Mouse (Mus musculus): Measurements from ENCODE around the gene Lrrk1.

Gene Lrrk1

GRCm38 (mm10) chr7:66384891-66385290 lies 3.3 kb downstream of the Lrrk1 start:
- no peak for DNase-seq (ENCODE audit: low read depth in 1 of 2, low spot score in 2 of 2)

GRCm38 (mm10) chr7:66384213-66384612 lies 3.9 kb downstream of the Lrrk1 start:
- no peak for DNase-seq (ENCODE audit: low read depth in 1 of 2, low spot score in 2 of 2)

- no peak for DNase-seq (ENCODE audit: low read depth in 1 of 2, low spot score in 2 of 2)
Measured at GRCm38 (mm10) chr7:66376560-66376959, 11.6 kb downstream of the Lrrk1 start.

- DNase-seq (ENCODE audit: low read depth in 1 of 2, low spot score in 2 of 2), result no peak
Measured at GRCm38 (mm10) chr7:66375736-66376135, 12.4 kb downstream of the Lrrk1 start.

GRCm38 (mm10) chr7:66373391-66373790 lies 14.8 kb downstream of the Lrrk1 start:
- DNase-seq (ENCODE audit: low read depth in 1 of 2, low spot score in 2 of 2), result no peak

GRCm38 (mm10) chr7:66370970-66371369 lies 17.2 kb downstream of the Lrrk1 start:
- DNase-seq (ENCODE audit: low read depth in 1 of 2, low spot score in 2 of 2), result no peak

GRCm38 (mm10) chr7:66369934-66370445 lies 18.2 kb downstream of the Lrrk1 start:
- no peak for DNase-seq (ENCODE audit: low read depth in 1 of 2, low spot score in 2 of 2)

GRCm38 (mm10) chr7:66369071-66369933 lies 18.8 kb downstream of the Lrrk1 start:
- DNase-seq (ENCODE audit: low read depth in 1 of 2, low spot score in 2 of 2), result no peak

- no peak for DNase-seq (ENCODE audit: low read depth in 1 of 2, low spot score in 2 of 2)
Measured at GRCm38 (mm10) chr7:66365904-66366303, 22.2 kb downstream of the Lrrk1 start, which contains the start of gene Gm10974. TSS of gene Gm10974 (plus strand) at chr7:66365905.

- DNase-seq (ENCODE audit: low read depth in 1 of 2, low spot score in 2 of 2), result no peak
Measured at GRCm38 (mm10) chr7:66365411-66365810, 22.7 kb downstream of the Lrrk1 start.

- no peak for DNase-seq (ENCODE audit: low read depth in 1 of 2, low spot score in 2 of 2)
Measured at GRCm38 (mm10) chr7:66364491-66364890, 23.7 kb downstream of the Lrrk1 start.

GRCm38 (mm10) chr7:66359044-66359443 lies 29.1 kb downstream of the Lrrk1 start:
- DNase-seq (ENCODE audit: low read depth in 1 of 2, low spot score in 2 of 2), result no peak

GRCm38 (mm10) chr7:66358461-66358860 lies 29.7 kb downstream of the Lrrk1 start:
- no peak for DNase-seq (ENCODE audit: low read depth in 1 of 2, low spot score in 2 of 2)

- peak in 1 of 2 experiments; percentile 41 for DNase-seq (ENCODE audit: low read depth in 1 of 2, low spot score in 2 of 2)
Measured at GRCm38 (mm10) chr7:66355791-66356522, 32.2 kb downstream of the Lrrk1 start.

GRCm38 (mm10) chr7:66354911-66355310 lies 33.2 kb downstream of the Lrrk1 start:
- no peak for DNase-seq (ENCODE audit: low read depth in 1 of 2, low spot score in 2 of 2)

- no peak for DNase-seq (ENCODE audit: low read depth in 1 of 2, low spot score in 2 of 2)
Measured at GRCm38 (mm10) chr7:66351074-66351473, 37.1 kb downstream of the Lrrk1 start.

GRCm38 (mm10) chr7:66349670-66350069 lies 38.5 kb downstream of the Lrrk1 start:
- DNase-seq (ENCODE audit: low read depth in 1 of 2, low spot score in 2 of 2), result no peak

- DNase-seq (ENCODE audit: low read depth in 1 of 2, low spot score in 2 of 2), result no peak
Measured at GRCm38 (mm10) chr7:66348588-66348987, 39.6 kb downstream of the Lrrk1 start.

GRCm38 (mm10) chr7:66346959-66347663 lies 41.0 kb downstream of the Lrrk1 start:
- no peak for DNase-seq (ENCODE audit: low read depth in 1 of 2, low spot score in 2 of 2)

GRCm38 (mm10) chr7:66343307-66343706 lies 44.8 kb downstream of the Lrrk1 start:
- no peak for DNase-seq (ENCODE audit: low read depth in 1 of 2, low spot score in 2 of 2)

- no peak for DNase-seq (ENCODE audit: low read depth in 1 of 2, low spot score in 2 of 2)
Measured at GRCm38 (mm10) chr7:66342831-66343230, 45.3 kb downstream of the Lrrk1 start.

All from monocyte, adult 2 months (primary cell).